Mouse (Mus musculus) heart, postnatal 36 days (tissue): Measurements from ENCODE around the gene Klk12. TPM values are rescaled to one million over a fixed set of nuclear protein-coding genes. Genes with fewer than 3 reads are reported as not detected.

ENCODE experiments used
- DNase-seq, 2 experiments: peaks; one replicate each; pipeline ENCODE4 v3.0.0; 2021 to 2022
- intact Hi-C: fragments of 180-260 bp; cut with DNase I; formaldehyde crosslinking; loops from one replicate; pipeline ENCODE4 v1.15.1; 2025
- total RNA-seq, 2 experiments: library from RNA; stranded (reverse); gene quantifications; 2 replicates each; pipeline ENCODE4 v1.2.3; 2021

The Klk12 gene
- not detected for total RNA-seq

GRCm38 (mm10) chr7:43768597-43768996 lies at the start of gene Klk12:
Gene Klk12, plus strand, starts transcription at chr7:43768897.
- no peak for DNase-seq
- intact Hi-C loops = no loop called here

DNA sequence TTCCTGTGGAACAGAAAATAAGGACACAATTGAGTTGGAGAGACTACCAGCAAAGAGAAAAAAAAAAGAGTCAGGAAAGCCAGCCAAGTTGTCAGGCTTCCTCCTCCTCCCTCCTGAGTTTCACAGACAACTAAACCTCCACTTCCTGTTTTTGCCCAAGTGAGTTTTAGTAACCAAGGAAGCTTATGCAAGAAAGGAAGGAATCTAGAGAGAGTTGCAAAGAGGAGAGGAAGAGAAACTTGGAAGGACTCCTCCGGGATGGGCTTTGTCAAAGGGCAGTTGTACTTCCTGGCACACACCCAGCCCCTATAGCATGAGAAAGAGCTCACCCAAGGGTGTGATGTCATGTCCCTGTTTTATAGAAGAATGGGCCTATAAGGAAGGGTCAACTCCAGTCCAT lies 20.9 kb upstream of the Klk12 start:
- DNase-seq = peak; percentile 43 to 44
- intact Hi-C loops = loop anchor here (5.0 kb wide), 1 partner anchor 65 kb away; no protein-coding TSS in a partner anchor

DNA sequence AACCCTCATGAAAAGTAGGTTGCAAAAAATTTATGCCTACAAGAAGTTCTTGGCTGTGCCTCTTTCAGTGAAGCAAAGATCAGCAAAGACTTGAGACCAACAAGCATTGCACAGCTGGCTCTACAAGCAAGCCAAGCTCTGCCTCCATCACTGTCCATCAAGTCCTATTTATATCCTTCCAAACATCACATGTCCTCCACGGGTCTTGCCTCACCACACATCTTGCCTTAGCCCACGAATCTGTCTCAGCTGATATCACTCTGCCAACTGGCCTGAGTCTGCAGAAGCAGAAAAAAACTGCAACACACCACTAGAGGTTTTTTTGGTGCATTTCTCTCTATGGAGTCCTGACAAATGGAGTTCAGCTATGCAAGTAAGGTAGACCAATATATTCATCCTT lies 15.9 kb upstream of the Klk12 start:
- intact Hi-C loops = no loop called here

GRCm38 (mm10) chr7:43766484-43766883 lies 2.2 kb upstream of the Klk12 start:
- intact Hi-C loops = no loop called here

More for the DNA sequence above, 15.9 kb upstream of the Klk12 start:
- DNase-seq = no peak

DNA sequence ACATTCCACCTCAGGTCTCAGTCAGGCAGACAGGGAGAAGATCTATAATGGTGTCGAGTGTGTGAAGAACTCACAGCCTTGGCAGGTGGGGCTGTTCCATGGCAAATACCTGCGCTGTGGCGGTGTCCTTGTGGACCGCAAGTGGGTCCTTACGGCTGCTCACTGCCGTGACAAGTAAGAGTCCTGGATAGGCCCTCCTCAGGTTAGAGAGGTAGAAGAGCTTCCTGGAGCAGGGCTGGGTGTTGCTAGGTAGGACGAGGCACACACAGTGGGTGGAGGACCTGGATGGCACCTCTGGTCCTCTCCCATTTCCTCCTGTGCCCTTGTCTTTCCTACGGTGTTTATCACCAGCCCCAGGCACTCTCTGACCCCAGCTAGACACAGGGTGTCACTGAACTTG lies 939 bp downstream of the Klk12 start:
- intact Hi-C loops = no loop called here
- no peak for DNase-seq

More at GRCm38 (mm10) chr7:43766484-43766883, 2.2 kb upstream of the Klk12 start:
- no peak for DNase-seq

- intact Hi-C loops = no loop called here
- no peak for DNase-seq
Measured at GRCm38 (mm10) chr7:43770701-43771100, 2.0 kb downstream of the Klk12 start.

- intact Hi-C loops = no loop called here
- DNase-seq = no peak
Measured at GRCm38 (mm10) chr7:43771916-43772315, 3.2 kb downstream of the Klk12 start.

- no peak for DNase-seq
- intact Hi-C loops = no loop called here
Measured at GRCm38 (mm10) chr7:43772901-43773300, 4.2 kb downstream of the Klk12 start.

DNA sequence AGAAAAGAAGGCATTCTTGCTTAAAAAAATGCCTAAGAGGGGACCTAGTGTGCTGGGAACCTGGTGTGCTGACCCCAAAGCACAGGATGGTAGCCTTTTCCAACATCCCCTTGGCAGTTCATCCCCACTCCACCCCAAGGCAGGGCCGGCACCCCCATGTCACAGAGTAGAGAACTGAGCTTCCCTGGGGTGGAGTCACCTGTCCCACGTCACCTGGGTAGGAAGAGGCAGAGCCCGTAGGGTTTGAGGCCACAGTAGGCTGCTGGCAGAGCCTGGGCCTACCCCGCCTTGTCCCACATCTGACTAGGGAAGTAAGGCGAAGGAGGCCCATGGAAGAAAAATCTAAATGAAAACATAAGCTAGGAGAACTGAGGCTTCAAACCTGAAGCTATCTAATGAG lies 5.7 kb downstream of the Klk12 start, which contains the start of gene Klk11:
TSS of gene Klk11 (plus strand) at position 241 of the 400 bp plus-strand sequence.
- no peak for DNase-seq
- intact Hi-C loops = no loop called here

DNA sequence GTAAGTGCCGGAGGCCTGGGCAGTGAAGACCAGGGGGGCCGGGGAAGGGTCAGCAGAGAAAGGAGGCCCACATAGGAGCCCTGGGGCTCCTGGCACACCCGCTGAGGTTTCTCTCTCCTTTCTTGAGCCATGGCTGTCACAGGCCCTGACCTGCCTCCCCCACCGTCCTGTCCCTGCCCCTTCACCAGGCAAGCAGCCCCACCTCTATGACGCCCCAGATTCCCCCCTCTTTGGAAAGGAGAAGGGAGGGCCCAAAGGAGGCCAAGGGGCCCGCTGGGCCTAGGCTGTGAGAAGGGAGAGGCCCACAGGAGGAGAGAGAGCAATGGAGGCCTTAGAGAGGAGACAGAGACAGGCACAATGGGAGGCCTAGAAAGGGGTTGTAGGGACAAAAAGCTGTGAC lies 6.1 kb downstream of the Klk12 start:
- DNase-seq = no peak
- intact Hi-C loops = no loop called here

GRCm38 (mm10) chr7:43775311-43776057 lies 6.8 kb downstream of the Klk12 start:
- intact Hi-C loops = no loop called here
- DNase-seq = no peak

GRCm38 (mm10) chr7:43776506-43776905 lies 7.8 kb downstream of the Klk12 start:
- intact Hi-C loops = no loop called here
- DNase-seq = no peak

DNA sequence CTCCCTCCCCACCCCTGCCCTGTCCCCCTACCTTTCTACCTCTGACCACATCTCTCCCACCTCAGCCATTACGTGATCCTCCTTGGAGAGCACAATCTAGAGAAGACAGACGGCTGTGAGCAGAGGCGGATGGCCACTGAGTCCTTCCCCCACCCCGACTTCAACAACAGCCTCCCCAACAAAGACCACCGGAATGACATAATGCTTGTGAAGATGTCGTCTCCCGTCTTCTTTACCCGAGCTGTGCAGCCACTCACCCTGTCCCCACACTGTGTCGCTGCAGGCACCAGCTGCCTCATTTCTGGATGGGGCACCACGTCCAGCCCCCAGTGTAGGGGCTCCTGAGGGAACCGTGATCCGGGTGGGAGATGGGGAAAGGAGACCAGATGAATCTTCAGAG lies 8.7 kb downstream of the Klk12 start:
- DNase-seq = no peak

DNA sequence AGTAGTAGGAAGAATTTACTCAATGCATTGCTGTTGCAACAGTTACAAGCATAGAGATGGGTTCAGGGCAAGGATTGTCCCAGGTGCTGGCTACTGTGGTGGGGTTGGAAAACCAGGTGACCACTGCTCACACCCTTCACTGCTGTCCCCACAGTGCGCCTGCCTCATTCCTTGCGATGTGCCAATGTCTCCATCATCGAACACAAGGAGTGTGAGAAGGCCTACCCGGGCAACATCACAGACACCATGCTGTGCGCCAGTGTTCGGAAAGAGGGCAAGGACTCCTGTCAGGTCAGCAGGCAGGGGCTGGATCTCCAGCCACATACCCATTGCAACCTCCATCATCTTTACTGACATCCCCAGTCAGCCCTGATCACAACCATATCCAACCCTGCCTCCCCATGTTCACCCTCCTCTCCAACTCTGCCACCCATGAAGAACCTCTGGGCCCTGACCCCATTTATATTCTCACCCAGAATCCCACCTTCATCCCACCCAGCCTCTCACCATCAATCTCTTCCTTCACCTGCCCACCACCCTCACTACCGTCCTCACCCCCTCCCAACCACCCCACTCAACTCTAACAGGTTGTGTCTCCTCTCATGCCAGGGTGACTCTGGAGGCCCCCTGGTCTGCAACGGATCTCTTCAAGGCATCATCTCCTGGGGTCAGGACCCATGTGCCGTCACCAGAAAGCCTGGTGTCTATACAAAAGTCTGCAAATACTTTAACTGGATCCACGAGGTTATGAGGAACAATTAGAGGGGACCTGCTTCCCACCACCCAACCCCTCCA lies 9.7 kb downstream of the Klk12 start:
- no peak for DNase-seq
- intact Hi-C loops = no loop called here

More for the DNA sequence above, 8.7 kb downstream of the Klk12 start:
- intact Hi-C loops = no loop called here

DNA sequence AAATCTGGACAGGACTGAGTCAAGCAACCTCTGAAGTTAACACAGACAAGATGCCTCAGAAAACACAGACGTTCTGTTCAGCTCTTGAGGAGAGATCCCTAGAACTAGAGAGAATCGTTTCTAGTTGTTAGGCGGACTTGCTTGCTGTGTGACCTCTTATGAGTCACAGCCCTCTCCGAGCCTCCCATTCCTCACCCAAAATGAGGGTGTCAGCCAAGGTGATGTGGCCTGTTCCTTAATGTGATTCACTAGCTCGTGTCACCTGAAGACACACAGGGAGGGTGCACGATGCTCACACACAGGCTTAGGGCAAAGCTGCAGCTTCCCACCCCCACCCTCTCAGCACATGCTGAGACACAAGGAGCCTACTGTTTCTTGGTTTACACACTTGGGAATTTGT lies 11.5 kb downstream of the Klk12 start:
- intact Hi-C loops = loop anchor here (5.0 kb wide), 1 partner anchor 112 kb away; no protein-coding TSS in a partner anchor
- DNase-seq = no peak

GRCm38 (mm10) chr7:43780746-43781145 lies 12.0 kb downstream of the Klk12 start, which contains the start of gene Klk10:
Gene Klk10, plus strand, starts transcription at chr7:43781035.
- intact Hi-C loops = loop anchor here (5.0 kb wide), 1 partner anchor 112 kb away; no protein-coding TSS in a partner anchor
- DNase-seq = no peak

DNA sequence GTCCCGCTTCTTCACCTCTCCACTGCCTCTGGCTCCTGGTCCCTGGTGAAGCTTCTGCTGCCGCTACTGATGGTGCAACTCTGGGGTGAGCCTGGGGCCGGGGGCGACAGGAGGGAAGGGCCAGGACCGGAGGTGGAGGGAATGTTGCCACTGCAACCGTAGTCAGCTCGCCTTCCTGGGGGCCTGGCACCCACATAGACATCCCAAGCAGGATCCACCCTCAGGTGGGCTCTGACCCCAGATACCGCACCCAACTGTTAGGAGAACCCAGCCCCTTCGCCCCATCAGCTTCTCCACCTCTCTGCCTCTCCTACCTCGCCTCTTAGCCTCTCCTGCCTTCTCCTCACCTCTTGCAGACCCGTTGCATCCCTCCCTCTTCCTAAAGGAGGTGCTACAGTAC lies 12.8 kb downstream of the Klk12 start:
- no peak for DNase-seq
- intact Hi-C loops = loop anchor here (5.0 kb wide), 1 partner anchor 111 kb away; no protein-coding TSS in a partner anchor

- intact Hi-C loops = loop anchor here (1.0 to 5.0 kb wide), 2 partner anchors 101 to 110 kb away; no protein-coding TSS in a partner anchor
- peak; percentile 78 to 89 for DNase-seq
Measured at GRCm38 (mm10) chr7:43782275-43783265, 13.9 kb downstream of the Klk12 start.

DNA sequence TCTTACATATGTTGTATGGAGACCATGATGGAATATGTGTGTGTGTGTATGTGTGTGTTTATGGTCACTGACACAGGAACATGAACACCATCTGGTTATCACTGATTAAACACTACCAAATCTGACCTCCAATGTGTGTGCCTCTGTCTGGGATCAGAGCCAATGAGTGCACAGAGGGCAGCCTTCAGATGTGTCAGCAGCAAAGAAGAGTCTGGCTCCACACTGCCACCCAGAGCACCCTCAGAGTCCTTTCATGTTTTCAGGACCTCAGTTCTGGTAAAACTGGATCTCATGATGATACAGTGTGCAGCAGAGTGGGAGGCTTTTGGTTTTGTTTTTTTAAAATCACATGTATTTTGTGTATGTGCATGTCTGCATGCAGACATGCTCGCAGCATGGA lies 16.6 kb downstream of the Klk12 start:
- intact Hi-C loops = no loop called here

GRCm38 (mm10) chr7:43788096-43788495 lies 19.4 kb downstream of the Klk12 start:
- no peak for DNase-seq
- intact Hi-C loops = no loop called here

More for the DNA sequence above, 16.6 kb downstream of the Klk12 start:
- no peak for DNase-seq
